Mouse (Mus musculus) heart, embryonic 13.5 days (tissue): Measurements from ENCODE around the gene Asap2. TPM values are rescaled to one million over a fixed set of nuclear protein-coding genes. Genes with fewer than 3 reads are reported as not detected.
"Not testable (repeated sequence)": the region's sequence is repeated elsewhere in the genome, so short reads cannot be mapped to it uniquely, and the experiment has no call there.

Experiments used
- ATAC-seq: fragments of 200-750 bp; cut with Nextera tagmentation; 2 replicates; pipeline ENCODE4 v1.8.0; 2017; ENCODE audit warnings: moderate TSS enrichment; ENCODE audit not compliant: insufficient number of reproducible peaks, low FRiP score, low TSS enrichment; ENCODE audit errors: extremely low read depth
- H3K27ac ChIP-seq: fragments of 300-500 bp; sonication (generic); replicated peaks from 2 replicates; pipeline ENCODE4 v1.5.1; 2015; ENCODE audit warnings: moderate library complexity, mild to moderate bottlenecking, inconsistent platforms
- H3K27me3 ChIP-seq: fragments of 300-500 bp; sonication (generic); replicated peaks from 2 replicates; pipeline ENCODE4 v1.6.1; 2015; ENCODE audit warnings: mild to moderate bottlenecking, inconsistent platforms
- H3K36me3 ChIP-seq: fragments of 300-500 bp; sonication (generic); 2 replicates; pipeline ENCODE4 v1.6.1; 2015; ENCODE audit warnings: mild to moderate bottlenecking, inconsistent platforms
- H3K4me1 ChIP-seq: fragments of 300-500 bp; sonication (generic); 2 replicates; pipeline ENCODE4 v1.6.1; 2015; ENCODE audit warnings: inconsistent platforms
- H3K4me2 ChIP-seq: fragments of 300-500 bp; sonication (generic); 2 replicates; pipeline ENCODE4 v1.6.1; 2015; ENCODE audit warnings: inconsistent platforms, mild to moderate bottlenecking, moderate library complexity
- H3K4me3 ChIP-seq: fragments of 300-500 bp; sonication (generic); 2 replicates; pipeline ENCODE4 v1.5.1; 2015; ENCODE audit warnings: moderate library complexity, mild to moderate bottlenecking, inconsistent platforms
- H3K9ac ChIP-seq: fragments of 300-500 bp; sonication (generic); 2 replicates; pipeline ENCODE4 v1.6.1; 2015; ENCODE audit warnings: inconsistent platforms, mild to moderate bottlenecking, moderate library complexity
- H3K9me3 ChIP-seq: fragments of 300-500 bp; sonication (generic); 2 replicates; pipeline ENCODE4 v1.6.1; 2016; ENCODE audit warnings: inconsistent platforms
- WGBS: fragments of 180-500 bp; shearing (Covaris S2); methylation state at CpG from one replicate; pipeline ENCODE4 v1.1.7; 2015; ENCODE audit warnings: mixed read lengths; 5-methylcytosine and 5-hydroxymethylcytosine counted together
- polyA plus RNA-seq: library from polyadenylated mRNA; unstranded; fragments of >200 nt; fragmentation: Nextera tagmentation; extraction: Ambion mirVana; gene quantifications from 2 replicates; pipeline ENCODE4 v1.2.1, GENCODE M21; 2015

Gene Asap2
- polyA plus RNA-seq = 5.8 and 6.2 TPM in 2 replicates

GRCm38 (mm10) chr12:20990132-20990531 lies at the start of gene Asap2:
TSS of gene Asap2 (plus strand) at chr12:20990459.
- Histone ChIP-seq H3K9ac (peak within 1 kb of the TSS; percentile 81), H3K4me3 (peak within 1 kb of the TSS; percentile 61), H3K4me2 (peak within 1 kb of the TSS; percentile 64)
- not testable (repeated sequence) for H3K36me3 ChIP-seq, H3K9me3 ChIP-seq, ATAC-seq, H3K4me1 ChIP-seq, H3K27me3 ChIP-seq, H3K27ac ChIP-seq
- under 1% methylated on average over 29 of the region's 38 CpGs for WGBS

DNA sequence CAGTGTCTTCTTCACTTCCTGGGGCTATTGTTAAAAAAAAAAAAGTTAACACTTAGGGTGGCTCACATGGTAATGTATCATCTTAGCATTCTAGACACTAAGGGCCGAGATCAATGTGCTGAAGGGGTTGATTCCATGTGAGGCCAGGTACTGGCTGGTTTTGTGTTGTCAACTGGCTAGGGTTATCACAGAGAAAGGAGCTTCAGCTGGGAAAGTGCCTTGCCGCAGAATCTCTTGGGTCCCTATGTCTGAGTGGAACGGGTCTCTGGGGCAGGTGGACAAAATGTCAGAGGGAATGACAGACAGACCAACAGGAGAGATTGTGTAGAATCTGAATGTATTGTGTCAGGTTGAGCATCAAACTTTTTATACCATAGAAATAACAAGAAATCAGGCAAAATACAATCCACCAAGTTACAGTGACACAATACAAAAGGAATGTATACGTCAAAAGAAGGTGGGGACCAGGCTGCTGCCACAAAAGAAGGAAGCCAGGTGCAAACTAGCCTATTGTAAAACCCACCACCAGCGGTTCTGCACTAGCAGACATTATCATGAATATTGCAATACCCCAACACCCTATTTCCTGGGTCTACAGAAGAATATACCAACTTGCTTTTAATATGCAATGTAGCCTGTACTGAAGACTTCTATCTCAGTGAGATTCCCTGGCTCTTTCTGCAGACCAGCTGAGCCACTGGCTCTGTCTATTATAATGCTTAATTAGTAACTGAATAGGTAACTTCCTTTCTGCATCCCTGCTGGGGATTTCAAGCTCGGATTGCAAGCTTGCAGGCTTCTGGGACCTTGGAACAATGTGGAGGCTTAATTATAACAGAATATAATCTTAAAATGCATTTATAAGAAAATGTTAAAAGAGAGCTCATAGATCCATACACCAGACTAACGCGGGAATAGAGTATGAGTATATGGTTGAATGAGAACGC lies 42.9 kb upstream of the Asap2 start:
- WGBS = 64% methylated on average over 9 of the region's 9 CpGs
- H3K9ac ChIP-seq = not testable (repeated sequence)

GRCm38 (mm10) chr12:20990579-20990978 lies 320 bp downstream of the Asap2 start:
- H3K27me3 ChIP-seq, H3K4me1 ChIP-seq, H3K36me3 ChIP-seq, H3K9me3 ChIP-seq, ATAC-seq, H3K27ac ChIP-seq: not testable (repeated sequence)
- Histone ChIP-seq H3K9ac (peak overlapping the region; percentile 81), H3K4me3 (peak overlapping the region; percentile 61), H3K4me2 (peak overlapping the region; percentile 64)
- under 1% methylated on average over 43 of the region's 52 CpGs for WGBS

More for the DNA sequence above, 42.9 kb upstream of the Asap2 start:
- not testable (repeated sequence) for H3K9me3 ChIP-seq, H3K27me3 ChIP-seq, H3K36me3 ChIP-seq, H3K27ac ChIP-seq, ATAC-seq, H3K4me3 ChIP-seq, H3K4me2 ChIP-seq, H3K4me1 ChIP-seq

GRCm38 (mm10) chr12:21030875-21031274 lies 40.6 kb downstream of the Asap2 start:
- H3K4me1 ChIP-seq, ATAC-seq, H3K27me3 ChIP-seq, H3K27ac ChIP-seq, H3K36me3 ChIP-seq, H3K9me3 ChIP-seq, H3K9ac ChIP-seq, H3K4me3 ChIP-seq, H3K4me2 ChIP-seq: not testable (repeated sequence)
- WGBS = 48% methylated on average over 6 of the region's 6 CpGs

GRCm38 (mm10) chr12:21046716-21047115 lies 56.5 kb downstream of the Asap2 start:
- H3K9me3 ChIP-seq, H3K4me3 ChIP-seq, H3K9ac ChIP-seq, H3K4me2 ChIP-seq, H3K4me1 ChIP-seq, H3K27me3 ChIP-seq, ATAC-seq, H3K27ac ChIP-seq, H3K36me3 ChIP-seq: not testable (repeated sequence)
- 91% methylated on average over 9 of the region's 9 CpGs for WGBS

DNA sequence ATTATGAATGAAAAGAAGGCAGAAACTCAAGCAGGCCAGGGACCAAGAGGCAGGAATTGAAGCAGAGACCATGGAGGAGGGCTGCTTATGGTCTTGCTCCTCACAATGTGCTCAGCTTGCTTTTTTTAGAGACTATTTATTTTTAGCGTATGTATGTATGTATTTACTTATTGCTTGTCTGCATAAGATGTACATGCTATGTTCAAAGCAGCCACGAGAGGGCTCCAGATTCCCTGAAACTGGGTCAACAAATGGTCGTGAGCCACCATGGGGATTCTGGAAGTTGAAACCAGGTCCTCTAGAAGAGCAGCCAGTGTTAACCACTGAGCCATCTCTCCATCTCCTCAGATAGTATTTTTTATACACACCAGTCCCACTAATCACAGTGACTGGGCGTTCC lies 85.5 kb downstream of the Asap2 start:
- not testable (repeated sequence) for H3K4me3 ChIP-seq, ATAC-seq, H3K9me3 ChIP-seq, H3K4me2 ChIP-seq, H3K27ac ChIP-seq, H3K36me3 ChIP-seq, H3K27me3 ChIP-seq, H3K4me1 ChIP-seq, H3K9ac ChIP-seq
- WGBS = 33% methylated on average over 4 of the region's 4 CpGs

DNA sequence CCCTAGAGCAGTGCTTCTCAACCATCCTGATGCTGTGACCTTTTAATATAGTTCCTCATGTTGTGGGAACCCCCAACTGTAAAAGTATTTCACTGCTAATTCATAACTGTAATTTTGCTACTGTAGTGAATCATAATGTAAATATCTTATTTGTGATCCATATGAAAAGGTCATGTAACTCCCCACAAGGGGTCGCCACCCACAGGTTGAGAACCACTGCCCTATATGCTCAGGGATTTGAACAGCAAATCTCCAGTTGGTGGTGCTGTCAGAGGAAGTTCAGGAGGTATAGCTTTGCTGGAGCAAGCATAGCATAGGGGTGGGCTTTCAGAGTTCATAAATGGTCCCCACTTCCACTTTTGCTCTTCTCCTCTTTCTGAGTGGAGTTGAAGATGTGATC lies 99.9 kb downstream of the Asap2 start:
- H3K9me3 ChIP-seq, H3K27ac ChIP-seq, H3K9ac ChIP-seq, ATAC-seq, H3K27me3 ChIP-seq, H3K4me2 ChIP-seq, H3K36me3 ChIP-seq, H3K4me3 ChIP-seq: not testable (repeated sequence)
- 0 out of 2 replicates have a peak, but pooled peaks cover 12% of the 10 kb centered on the region for H3K4me1 ChIP-seq
- WGBS = 30% methylated on average over 1 of the region's 1 CpGs

DNA sequence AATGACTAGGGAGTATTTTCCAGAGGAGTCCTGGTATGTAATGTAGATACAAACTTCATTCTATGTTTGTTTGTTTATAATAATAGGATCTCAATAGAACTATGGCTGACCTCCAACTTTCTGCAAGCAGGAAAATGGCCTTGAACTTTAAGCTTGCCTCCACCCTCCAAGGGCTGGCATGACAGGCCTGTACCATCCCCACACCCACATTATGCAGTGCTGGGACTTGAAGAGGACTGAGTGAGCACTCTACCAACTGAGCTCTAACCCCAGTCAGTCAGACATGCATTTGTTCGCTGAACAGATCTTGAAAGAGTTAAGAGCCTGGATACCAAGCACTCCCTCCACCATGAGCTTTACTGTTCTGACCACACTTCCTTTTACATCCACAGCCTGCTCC lies 102.2 kb downstream of the Asap2 start:
- H3K9ac ChIP-seq, H3K9me3 ChIP-seq, H3K36me3 ChIP-seq, H3K27ac ChIP-seq, ATAC-seq, H3K4me2 ChIP-seq, H3K4me3 ChIP-seq, H3K27me3 ChIP-seq: not testable (repeated sequence)
- WGBS = 84% methylated on average over 1 of the region's 1 CpGs
- H3K4me1 ChIP-seq = 0 out of 2 replicates have a peak, but pooled peaks cover 12% of the 10 kb centered on the region

DNA sequence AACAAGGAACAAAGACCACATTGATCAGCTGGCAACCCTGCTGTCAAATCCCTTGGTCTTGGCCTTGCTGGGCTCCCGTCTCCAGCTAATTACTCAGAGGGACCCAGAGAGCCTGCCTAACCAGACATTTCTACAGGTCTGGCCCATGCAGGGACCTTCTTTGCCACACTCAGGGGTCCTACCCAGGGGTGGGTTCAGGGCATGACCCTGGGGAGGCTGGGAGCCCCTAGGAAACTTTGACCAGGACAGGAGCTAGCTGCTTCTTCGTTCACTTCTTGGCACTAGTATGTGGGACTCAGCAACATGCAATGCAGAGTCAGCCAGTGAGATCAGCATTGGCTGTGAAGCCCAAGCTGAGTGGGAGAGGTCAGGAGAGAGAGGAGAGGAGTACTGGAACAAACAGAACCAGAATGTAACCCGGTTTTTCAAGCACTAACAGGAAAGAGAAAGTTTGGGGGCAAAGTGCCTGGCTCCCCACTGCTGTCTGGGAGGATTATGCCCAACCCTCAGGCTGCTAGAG lies 107.6 kb downstream of the Asap2 start:
- H3K9me3 ChIP-seq, H3K27ac ChIP-seq, H3K4me3 ChIP-seq, ATAC-seq, H3K9ac ChIP-seq, H3K27me3 ChIP-seq, H3K4me2 ChIP-seq, H3K36me3 ChIP-seq, H3K4me1 ChIP-seq: not testable (repeated sequence)
- 40% methylated on average over 3 of the region's 3 CpGs for WGBS

- H3K4me2 ChIP-seq = peak overlapping the region; percentile 78
- not testable (repeated sequence) for H3K4me1 ChIP-seq, H3K27me3 ChIP-seq, H3K9me3 ChIP-seq, H3K36me3 ChIP-seq
- H3K4me3 ChIP-seq = peak overlapping the region; percentile 80
- H3K9ac ChIP-seq = peak overlapping the region; percentile 91
- H3K27ac ChIP-seq = peak overlapping the region; percentile 57
- WGBS = 2% methylated on average over 8 of the region's 8 CpGs
- peak; percentile 56; the same call in 1 of the 2 replicates for ATAC-seq
Measured at GRCm38 (mm10) chr12:21111116-21111475, 120.8 kb downstream of the Asap2 start.

- peak; percentile 98 for ATAC-seq
- H3K4me1 ChIP-seq = peaks cover 11% of the 10 kb centered on the region; the same call in 1 of the 2 replicates
- WGBS = under 1% methylated on average over 96 of the region's 118 CpGs
Measured at GRCm38 (mm10) chr12:21111476-21112452, 121.5 kb downstream of the Asap2 start.

More at GRCm38 (mm10) chr12:21111476-21112452, 121.5 kb downstream of the Asap2 start:
- Histone ChIP-seq H3K4me2 (peak overlapping the region; percentile 78), H3K9ac (peak overlapping the region; percentile 91), H3K27me3 (no peaks in the 10 kb centered on the region), H3K9me3 (no peaks in the 10 kb centered on the region), H3K4me3 (peak overlapping the region; percentile 80), H3K27ac (peak overlapping the region; percentile 64), H3K36me3 (no peaks in the 10 kb centered on the region)
